Mouse (Mus musculus): ENCODE data around the gene Glrx3. TPM values are rescaled to one million over a fixed set of nuclear protein-coding genes. Genes with fewer than 3 reads are reported as not detected.
"Not testable (repeated sequence)": the region's sequence is repeated elsewhere in the genome, so short reads cannot be mapped to it uniquely, and the experiment has no call there.

Glrx3 gene
- 100 to 1,000 TPM in 1 of 4 experiments, 10 to 100 TPM in 3; 81.5 to 105 (median 87.5) TPM for total RNA-seq (2022)

GRCm38 (mm10) chr7:137437440-137438178 lies at the start of gene Glrx3:
TSS of gene Glrx3 (plus strand) at chr7:137437614.
- peak; percentile 95 for DNase-seq

GRCm38 (mm10) chr7:137387863-137388262 lies 49.6 kb upstream of the Glrx3 start:
- no peak for DNase-seq

- DNase-seq, result no peak
These were observed 42.0 kb upstream of the Glrx3 start for GRCm38 (mm10) chr7:137395421-137395820.

- peak; percentile 70 for DNase-seq
These were observed 40.0 kb upstream of the Glrx3 start for GRCm38 (mm10) chr7:137397361-137397910.

GRCm38 (mm10) chr7:137398973-137399372 lies 38.4 kb upstream of the Glrx3 start:
- no peak for DNase-seq

GRCm38 (mm10) chr7:137404146-137404545 lies 33.3 kb upstream of the Glrx3 start:
- DNase-seq, result no peak

- DNase-seq, result no peak
These were observed 29.9 kb upstream of the Glrx3 start for GRCm38 (mm10) chr7:137407428-137408058.

- peak; percentile 95 for DNase-seq
These were observed 26.8 kb upstream of the Glrx3 start, which contains the start of gene 9430038I01Rik for GRCm38 (mm10) chr7:137410337-137411197. TSS of gene 9430038I01Rik (minus strand) at chr7:137410762.

GRCm38 (mm10) chr7:137414710-137415109 lies 22.7 kb upstream of the Glrx3 start:
- DNase-seq, result no peak

GRCm38 (mm10) chr7:137420550-137420949 lies 16.9 kb upstream of the Glrx3 start:
- DNase-seq, result no peak

- DNase-seq, result no peak
These were observed 16.2 kb upstream of the Glrx3 start for GRCm38 (mm10) chr7:137421236-137421635.

- DNase-seq, result no peak
These were observed 10.7 kb upstream of the Glrx3 start for GRCm38 (mm10) chr7:137426693-137427092.

GRCm38 (mm10) chr7:137431769-137432603 lies 5.4 kb upstream of the Glrx3 start:
- DNase-seq, result no peak

- DNase-seq, result no peak
These were observed 513 bp upstream of the Glrx3 start for GRCm38 (mm10) chr7:137436901-137437300.

GRCm38 (mm10) chr7:137438179-137438550 lies 751 bp downstream of the Glrx3 start:
- no peak for DNase-seq

GRCm38 (mm10) chr7:137438962-137439361 lies 1.5 kb downstream of the Glrx3 start:
- not testable (repeated sequence) for DNase-seq

- no peak for DNase-seq
These were observed 5.5 kb downstream of the Glrx3 start for GRCm38 (mm10) chr7:137442951-137443350.

GRCm38 (mm10) chr7:137445321-137445720 lies 7.9 kb downstream of the Glrx3 start:
- no peak for DNase-seq

GRCm38 (mm10) chr7:137461396-137461795 lies 24.0 kb downstream of the Glrx3 start:
- DNase-seq, result no peak

GRCm38 (mm10) chr7:137468174-137468573 lies 30.8 kb downstream of the Glrx3 start:
- DNase-seq, result peak; percentile 20

- DNase-seq, result no peak
These were observed 34.2 kb downstream of the Glrx3 start for GRCm38 (mm10) chr7:137471431-137472120.
